Mouse (Mus musculus) gonadal fat pad, adult 2 months (tissue): Measurements from ENCODE around the gene Pigv. TPM values are rescaled to one million over a fixed set of nuclear protein-coding genes. Genes with fewer than 3 reads are reported as not detected.
A peak's percentile ranks its signal among the peaks of the same experiment; 100 is the strongest.
"Not testable (repeated sequence)": the region's sequence is repeated elsewhere in the genome, so short reads cannot be mapped to it uniquely, and the experiment has no call there.

Experiments
- DNase-seq: peaks from one replicate; pipeline ENCODE4 v3.0.0-alpha.2; 2012; ENCODE audit warnings: low read depth
- polyA plus RNA-seq: library from polyadenylated mRNA; depleted of rRNA; stranded (reverse); fragments of >200 nt; gene quantifications from 2 replicates; pipeline ENCODE4 v1.2.3, GENCODE M21; 2012

The Pigv gene
- polyA plus RNA-seq, 1 experiment = 13.3 TPM

DNA sequence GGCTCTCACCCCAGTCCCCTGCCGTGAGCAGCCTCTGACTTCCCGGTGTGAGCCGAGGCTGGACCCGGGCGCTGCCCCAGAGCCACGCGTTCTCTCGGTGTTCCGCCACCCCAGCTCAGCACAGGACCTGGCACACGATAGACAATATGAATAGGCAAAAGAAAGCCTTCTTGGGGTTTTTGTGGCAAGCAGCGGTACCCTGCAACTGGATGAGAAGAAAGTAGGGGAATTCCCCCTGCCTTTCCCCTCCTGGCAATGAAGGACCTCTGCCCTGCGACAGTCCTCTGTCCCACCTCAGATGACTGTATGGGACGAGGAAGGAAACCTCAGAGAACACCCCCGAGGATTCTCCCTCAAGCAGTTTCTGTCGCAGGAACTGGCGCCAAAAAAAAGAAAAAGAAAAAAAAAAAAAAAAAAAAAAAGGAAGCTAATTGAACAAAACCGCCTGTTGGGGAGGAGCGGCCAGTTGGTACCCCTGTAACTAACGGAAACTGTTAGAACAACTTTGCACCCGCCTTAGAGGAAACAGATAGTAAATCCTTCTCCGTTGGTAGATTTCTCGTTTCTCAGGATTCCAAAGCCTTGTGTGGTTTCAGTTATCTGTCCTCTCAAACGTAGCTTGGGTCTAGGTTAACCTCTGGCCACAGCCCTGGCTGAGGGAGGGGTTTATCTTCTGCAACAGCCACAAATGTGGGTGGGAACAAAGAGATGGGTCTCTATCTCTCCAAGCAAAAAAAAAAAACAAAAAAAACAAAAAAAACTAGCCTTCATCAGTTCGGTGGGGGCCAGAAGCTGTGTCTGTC, 599 bp upstream of the Pigv start:
- no peak for DNase-seq

GRCm38 (mm10) chr4:133671184-133671880, 1.1 kb downstream of the Pigv start:
- no peak for DNase-seq

GRCm38 (mm10) chr4:133669652-133670210, 2.7 kb downstream of the Pigv start:
- DNase-seq = no peak

DNA sequence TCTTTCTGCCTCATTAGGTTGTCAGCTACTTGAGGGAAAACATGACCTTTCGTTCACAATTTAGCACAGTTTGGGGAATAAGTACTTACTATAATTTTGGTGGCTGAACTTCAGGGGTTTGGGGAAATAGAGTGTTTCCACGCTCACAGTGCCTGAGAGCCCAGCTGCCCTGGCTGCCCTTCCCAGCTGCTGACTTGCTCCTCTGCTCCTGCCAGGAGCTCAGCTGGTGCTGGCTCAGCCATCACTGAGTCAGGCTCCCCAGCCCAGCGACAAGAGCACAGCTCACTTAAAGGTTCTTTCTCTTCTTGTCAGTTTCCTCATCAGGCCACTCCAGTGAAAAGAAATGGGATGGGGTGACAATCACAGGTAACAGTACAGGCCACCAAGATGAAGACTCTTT, 3.9 kb downstream of the Pigv start:
- no peak for DNase-seq

- no peak for DNase-seq
These were observed 6.2 kb downstream of the Pigv start for GRCm38 (mm10) chr4:133666199-133666598.

DNA sequence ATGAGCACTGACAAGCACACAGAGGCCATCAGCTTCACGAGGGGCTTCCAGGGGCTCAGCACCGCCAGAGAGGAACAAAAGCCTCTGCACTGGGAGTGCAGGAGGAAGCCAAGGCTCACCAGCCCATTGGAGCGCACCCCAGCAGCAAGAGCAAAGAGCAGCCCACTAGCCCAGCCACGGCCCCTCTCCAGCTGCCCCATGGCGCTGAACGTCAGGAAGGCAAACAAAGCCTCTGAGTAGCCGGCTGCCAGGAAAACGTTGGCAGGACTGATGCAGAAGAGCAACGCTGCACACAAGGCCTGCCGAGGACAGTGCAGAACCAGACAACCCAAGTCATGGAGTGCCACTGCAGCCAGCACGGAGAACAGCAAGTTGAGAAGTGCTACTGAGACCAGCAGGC, 7.3 kb downstream of the Pigv start:
- no peak for DNase-seq

DNA sequence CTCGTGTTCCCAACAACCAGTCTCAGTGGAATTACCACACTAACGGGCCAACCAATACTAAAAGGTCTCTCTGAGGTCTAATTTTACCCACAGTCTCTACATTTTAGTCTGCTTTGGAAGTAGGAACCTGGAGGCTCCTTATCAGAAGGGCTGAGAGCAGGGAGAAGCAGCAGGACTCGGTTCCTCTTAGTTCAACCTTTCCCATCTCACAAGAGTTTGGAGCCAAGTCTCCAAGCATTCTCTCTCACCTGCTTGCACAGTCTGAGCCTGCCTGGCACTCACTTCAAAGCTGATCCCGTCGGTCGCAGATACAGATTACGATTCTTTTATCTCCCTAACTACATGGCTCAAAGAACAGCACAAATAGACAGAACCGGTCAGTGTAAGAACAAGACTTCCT, 9.5 kb downstream of the Pigv start:
- no peak for DNase-seq

- no peak for DNase-seq
These were observed 10.0 kb downstream of the Pigv start for GRCm38 (mm10) chr4:133662421-133662820.

DNA sequence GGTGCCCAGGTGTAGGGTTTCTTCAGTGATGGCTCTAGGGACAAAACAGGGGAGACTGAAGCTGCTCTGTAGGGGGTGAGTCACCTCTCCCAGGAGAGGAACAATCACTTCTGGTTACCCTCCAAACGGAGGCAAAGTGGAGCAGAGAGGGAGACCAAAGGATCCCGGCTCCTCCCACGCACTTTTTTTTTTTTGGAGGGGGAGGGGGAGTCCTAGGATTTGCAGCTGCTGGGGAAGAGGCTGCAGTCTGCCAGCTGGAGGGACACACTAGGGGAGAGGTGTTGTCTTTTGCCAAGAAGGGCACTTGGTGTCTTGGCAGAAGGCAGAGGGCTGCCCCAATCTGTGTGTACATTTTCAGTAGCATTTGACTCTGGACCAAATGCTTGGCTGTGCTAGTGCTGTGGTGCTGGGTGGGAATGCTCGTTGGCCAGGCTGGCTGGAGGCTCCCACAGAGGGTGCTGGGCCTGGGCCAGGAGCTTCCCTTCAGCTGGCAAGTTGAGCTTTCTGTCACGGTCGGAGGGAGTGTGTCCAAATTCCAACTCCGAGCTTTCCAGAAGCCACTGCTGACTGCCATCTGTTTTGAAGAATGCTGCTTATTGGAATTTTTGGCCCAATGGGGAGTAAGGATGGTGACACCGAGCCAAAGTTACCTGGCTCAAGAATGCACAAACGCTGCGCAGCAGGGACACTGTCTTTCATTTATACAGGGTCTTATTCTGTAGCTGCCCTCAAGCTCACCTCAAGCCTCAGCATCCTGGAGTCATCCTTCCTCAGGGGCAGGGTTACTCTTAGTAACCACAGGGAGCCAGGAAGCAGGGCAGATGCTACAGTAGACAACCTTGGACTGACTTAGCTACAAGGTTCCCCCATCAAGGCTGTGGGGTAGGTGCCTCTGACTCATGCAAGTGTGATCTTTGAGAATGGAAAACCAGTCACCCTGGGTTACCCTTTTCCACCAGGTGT, 12.0 kb downstream of the Pigv start:
- DNase-seq = peak; percentile 92

DNA sequence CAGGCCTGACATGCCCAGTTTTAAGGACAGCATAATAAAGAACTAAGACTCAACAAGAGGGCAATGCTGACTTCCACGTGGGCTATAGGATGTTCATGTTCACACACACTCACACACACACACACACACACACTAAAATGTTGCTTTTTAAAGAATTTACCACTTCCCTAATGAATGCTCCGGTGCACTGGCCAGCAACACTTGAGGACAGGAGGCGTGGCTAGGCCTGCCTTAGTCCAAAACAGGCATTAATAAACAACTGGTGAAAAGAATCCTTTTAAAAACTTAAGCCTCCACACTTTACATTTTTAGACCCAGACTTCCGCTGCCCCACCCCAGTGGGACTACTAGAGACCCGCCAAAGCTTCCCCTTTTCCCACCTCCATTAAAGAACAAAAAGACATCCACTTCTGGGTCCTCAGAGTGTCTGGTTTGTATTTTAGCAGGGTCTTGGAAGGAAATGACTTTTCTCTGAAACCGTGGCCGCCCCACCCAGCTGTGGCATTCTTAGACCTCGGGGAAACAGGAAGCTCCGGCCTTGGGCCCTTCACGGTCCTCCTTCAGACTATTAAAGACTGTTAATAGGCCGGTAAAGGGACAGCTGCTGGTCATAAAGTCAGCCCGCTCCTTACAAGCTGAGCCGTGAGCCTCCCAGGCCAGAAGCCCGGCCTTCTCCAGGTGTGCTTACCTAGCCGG, 12.8 kb downstream of the Pigv start:
- DNase-seq = no peak

- DNase-seq = no peak
These were observed 13.7 kb downstream of the Pigv start for GRCm38 (mm10) chr4:133658729-133659128.

DNA sequence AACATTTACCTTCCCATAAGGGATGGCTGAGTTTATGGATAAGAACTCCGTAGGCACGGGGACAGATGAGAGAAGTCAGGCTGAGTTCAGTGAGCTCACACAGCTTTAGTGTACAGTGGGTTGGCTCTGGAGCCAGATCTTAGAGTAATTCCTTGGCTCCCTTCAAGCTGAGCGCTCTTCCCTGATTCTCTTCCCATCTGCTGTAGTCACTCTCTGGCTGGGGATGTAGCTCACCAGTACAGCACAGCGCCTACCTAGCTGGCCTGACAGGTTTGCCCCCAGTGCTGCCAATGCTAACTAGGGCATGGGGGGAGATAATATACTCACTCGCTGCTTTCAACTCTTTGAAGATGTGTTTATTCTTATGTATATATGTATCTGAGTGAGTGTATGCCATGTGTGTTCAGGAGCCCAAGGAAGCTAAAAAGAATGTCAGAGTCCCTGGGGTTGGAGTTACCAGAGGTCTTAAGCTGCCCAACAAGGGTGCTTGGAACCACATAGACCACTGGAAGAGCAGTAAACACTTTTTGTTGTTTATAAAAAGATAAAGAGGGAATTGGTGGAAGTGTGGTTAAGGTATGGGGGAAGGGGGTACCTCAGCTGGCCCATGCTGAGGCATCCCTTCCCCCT, 14.5 kb downstream of the Pigv start:
- DNase-seq = no peak

DNA sequence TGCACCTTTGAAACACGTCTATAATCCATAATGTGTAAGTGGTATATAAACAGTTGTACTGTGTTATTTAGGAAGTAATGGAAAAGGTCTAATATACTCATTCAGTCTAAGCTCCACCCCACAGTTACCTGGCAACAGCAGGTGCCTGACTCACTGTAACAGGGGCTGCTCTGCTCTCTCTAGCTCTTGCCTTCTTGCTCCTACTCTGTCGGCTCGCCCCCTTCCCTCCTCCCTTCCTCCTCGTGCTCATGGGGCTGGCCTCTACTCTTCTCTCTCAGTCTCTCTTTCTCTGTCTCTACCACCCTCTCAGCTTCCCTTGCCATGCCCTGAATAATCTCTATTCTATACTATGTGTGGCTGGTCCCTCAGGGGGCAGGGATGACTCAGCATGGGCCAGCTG, 15.4 kb downstream of the Pigv start:
- DNase-seq = no peak

DNA sequence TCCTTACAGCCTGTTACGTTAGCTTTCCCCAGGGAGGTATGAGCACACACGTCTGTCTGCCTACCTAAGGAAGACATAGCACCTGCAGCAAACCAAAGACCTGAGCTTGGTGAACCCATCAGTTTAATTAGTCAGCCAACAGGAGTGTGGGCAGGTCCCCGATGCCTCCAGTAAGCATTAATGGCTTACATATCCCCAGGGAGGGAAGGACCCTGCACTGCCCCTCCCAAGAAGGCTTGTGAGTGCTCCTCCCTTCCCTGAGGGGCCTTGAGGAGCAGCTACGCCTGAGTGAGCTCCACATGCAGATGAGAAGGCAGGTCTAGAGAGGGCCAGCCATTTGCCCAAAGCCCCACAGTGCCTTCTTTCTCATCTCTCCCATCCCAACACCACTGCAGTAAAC, 16.2 kb downstream of the Pigv start:
- no peak for DNase-seq

- DNase-seq = not testable (repeated sequence)
These were observed 18.4 kb downstream of the Pigv start for GRCm38 (mm10) chr4:133654070-133654469.

- no peak for DNase-seq
These were observed 19.7 kb downstream of the Pigv start for GRCm38 (mm10) chr4:133652746-133653145.

DNA sequence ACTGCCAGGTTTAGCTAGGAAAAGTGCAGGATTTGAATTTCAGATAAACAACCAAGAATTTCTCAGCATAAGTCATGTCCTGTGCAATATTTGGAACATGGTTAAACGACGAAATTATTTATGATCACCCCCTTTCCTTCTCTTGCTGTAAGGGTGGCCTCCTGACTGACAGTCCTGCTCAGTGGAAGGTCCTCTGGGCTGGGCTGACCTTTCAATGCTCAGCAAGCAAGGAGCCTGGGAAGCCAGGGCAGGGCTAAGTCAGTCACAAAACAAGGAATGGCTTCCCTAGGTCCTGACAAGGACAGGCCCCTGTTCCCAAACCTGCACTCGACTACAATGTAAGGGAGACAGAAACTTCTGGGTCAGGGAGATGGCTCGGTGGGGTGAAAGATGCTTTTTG, 20.5 kb downstream of the Pigv start:
- no peak for DNase-seq

- DNase-seq = no peak
These were observed 21.0 kb downstream of the Pigv start for GRCm38 (mm10) chr4:133651445-133651844.

DNA sequence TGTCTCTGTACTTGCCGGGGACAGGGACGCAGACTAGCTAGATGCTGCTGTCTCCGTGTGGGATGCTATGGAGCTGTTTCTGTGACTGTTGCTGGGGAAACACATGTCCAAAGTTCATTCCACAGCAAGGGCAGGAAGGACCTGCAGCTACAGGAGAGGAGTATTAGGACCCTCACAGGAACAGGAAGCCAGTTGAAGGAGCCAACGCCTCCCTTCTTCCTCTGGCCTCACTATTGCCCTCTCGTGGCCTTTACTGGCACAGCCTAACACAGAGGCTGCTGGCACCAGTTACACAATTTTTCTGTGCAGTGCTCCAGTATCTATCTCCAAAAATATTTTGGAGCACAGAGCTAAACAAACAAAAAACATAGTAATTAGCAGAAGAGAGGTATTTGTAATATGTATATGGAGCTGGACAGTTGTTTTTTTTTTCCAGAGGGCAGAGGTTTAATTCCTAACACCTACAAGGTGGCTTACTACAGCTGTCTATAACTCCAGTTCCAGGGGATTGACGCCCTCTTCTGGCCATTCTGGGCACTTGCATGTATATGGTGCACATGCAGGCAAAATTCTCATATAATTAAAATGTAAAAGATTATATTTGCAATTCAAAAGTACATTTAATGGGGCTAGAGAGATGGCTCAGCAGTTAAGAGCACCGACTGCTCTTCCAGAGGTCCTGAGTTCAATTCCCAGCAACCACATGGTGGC, 22.3 kb downstream of the Pigv start, which contains the start of gene Zdhhc18:
Gene Zdhhc18 (minus strand): TSS at position 166 of the 711 bp plus-strand sequence.
- no peak for DNase-seq

DNA sequence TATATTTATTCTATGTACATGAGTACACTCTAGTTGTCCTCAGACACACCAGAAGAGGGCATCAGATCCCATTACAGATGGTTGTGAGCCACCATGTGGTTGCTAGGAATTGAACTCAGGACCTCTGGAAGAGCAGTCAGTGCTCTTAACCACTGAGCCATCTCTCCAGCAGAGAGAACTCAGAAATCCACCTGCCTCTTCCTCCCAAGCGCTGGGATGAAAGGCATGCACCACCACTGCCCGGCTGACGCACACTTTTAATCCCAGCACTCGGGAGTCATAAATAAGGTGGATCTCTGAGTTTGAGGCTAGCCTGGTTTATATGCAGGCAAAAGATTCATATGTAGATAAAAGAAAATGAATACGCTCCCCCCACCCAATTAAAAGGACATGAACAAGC, 23.0 kb downstream of the Pigv start:
- DNase-seq = not testable (repeated sequence)
